Mouse (Mus musculus) bone marrow macrophage, adult 2 months (primary cell): ENCODE data around the gene Slc8a3.

Experiments
- CTCF ChIP-seq: IDR thresholded peaks from 2 replicates; pipeline ENCODE4 v1.5.1; 2012; ENCODE audit warnings: low read depth, mild to moderate bottlenecking, low read length, moderate library complexity
- POLR2A ChIP-seq: IDR thresholded peaks from 2 replicates; pipeline ENCODE4 v1.6.1; 2012; ENCODE audit warnings: mild to moderate bottlenecking, low read depth, low read length, borderline replicate concordance

- TF ChIP-seq CTCF: no peak
- TF ChIP-seq POLR2A: no peak
Measured at GRCm38 (mm10) chr12:81235456-81236330, 97.3 kb downstream of the Slc8a3 start.
